Mouse (Mus musculus) erythroid progenitor cell, adult 5-6 weeks (primary cell): ENCODE results near the gene Gyg. TPM values are rescaled to one million over a fixed set of nuclear protein-coding genes. Genes with fewer than 3 reads are reported as not detected.

Source experiments
- ATAC-seq: replicated peaks from 2 replicates; pipeline ENCODE4 v1.8.0; 2016; ENCODE audit warnings: moderate number of reproducible peaks, mild to moderate bottlenecking, moderate TSS enrichment, inconsistent platforms; ENCODE audit not compliant: poor library complexity, low FRiP score, severe bottlenecking
- total RNA-seq, 2 experiments: library from RNA; stranded (forward) in 1 of 2; stranded (reverse) in 1 of 2; fragments of 150-400 nt in 1 of 2; fragments of 186-747, 209-891 nt in 1 of 2; gene quantifications; 2 replicates each; pipeline versions ENCODE4 v1.2.3 to v1.2.4; 2015 to 2017; ENCODE audit warnings: low replicate concordance in 2 of 2

Gene Gyg
- total RNA-seq (2015; ENCODE audit: low replicate concordance) (25.2 and 49.7 TPM in 2 replicates), total RNA-seq (2017; ENCODE audit: low replicate concordance) (10.9 and 13.2 TPM in 2 replicates)

GRCm38 (mm10) chr3:20154531-20155367 lies at the start of gene Gyg:
Gene Gyg (minus strand): TSS chr3:20155317.
- peak; percentile 74 for ATAC-seq

GRCm38 (mm10) chr3:20198869-20199268 lies 43.8 kb upstream of the Gyg start:
- 0 out of 2 replicates have a peak, but pooled peaks have one; percentile 34 for ATAC-seq

- ATAC-seq: no peak
These were observed 42.8 kb upstream of the Gyg start for GRCm38 (mm10) chr3:20197878-20198277.

- ATAC-seq: no peak
These were observed 34.0 kb upstream of the Gyg start for GRCm38 (mm10) chr3:20188976-20189675.

- 0 out of 2 replicates have a peak, but pooled peaks have one; percentile 46 for ATAC-seq
These were observed 17.3 kb upstream of the Gyg start for GRCm38 (mm10) chr3:20172394-20172793.

GRCm38 (mm10) chr3:20167487-20167886 lies 12.4 kb upstream of the Gyg start:
- ATAC-seq: no peak

- ATAC-seq: no peak
These were observed 359 bp upstream of the Gyg start for GRCm38 (mm10) chr3:20155476-20155875.

- no peak for ATAC-seq
These were observed 3.5 kb downstream of the Gyg start for GRCm38 (mm10) chr3:20151651-20152050.

GRCm38 (mm10) chr3:20150511-20150910 lies 4.6 kb downstream of the Gyg start:
- no peak for ATAC-seq

- ATAC-seq: no peak
These were observed 7.5 kb downstream of the Gyg start for GRCm38 (mm10) chr3:20147647-20148046.

GRCm38 (mm10) chr3:20146884-20147395 lies 8.2 kb downstream of the Gyg start:
- no peak for ATAC-seq

- ATAC-seq: no peak
These were observed 9.4 kb downstream of the Gyg start for GRCm38 (mm10) chr3:20145696-20146113.

- no peak for ATAC-seq
These were observed 10.7 kb downstream of the Gyg start for GRCm38 (mm10) chr3:20144401-20144800.

GRCm38 (mm10) chr3:20143726-20144125 lies 11.4 kb downstream of the Gyg start:
- ATAC-seq: no peak

GRCm38 (mm10) chr3:20142576-20142975 lies 12.5 kb downstream of the Gyg start:
- ATAC-seq: no peak

- ATAC-seq: no peak
These were observed 13.0 kb downstream of the Gyg start for GRCm38 (mm10) chr3:20142101-20142500.

- ATAC-seq: no peak
These were observed 13.4 kb downstream of the Gyg start for GRCm38 (mm10) chr3:20141679-20142078.

GRCm38 (mm10) chr3:20141240-20141639 lies 13.9 kb downstream of the Gyg start:
- ATAC-seq: no peak

GRCm38 (mm10) chr3:20136868-20137581 lies 18.1 kb downstream of the Gyg start:
- ATAC-seq: no peak

- no peak for ATAC-seq
These were observed 20.6 kb downstream of the Gyg start for GRCm38 (mm10) chr3:20134545-20134944.
